Mouse (Mus musculus) lung, postnatal 0 days (tissue): ENCODE data around the gene Cln5. TPM values are rescaled to one million over a fixed set of nuclear protein-coding genes. Genes with fewer than 3 reads are reported as not detected.

ENCODE experiments used
- ATAC-seq: fragments of 200-750 bp; cut with Nextera tagmentation; 2 replicates; pipeline ENCODE4 v1.8.0; 2017; ENCODE audit warnings: moderate library complexity
- DNase-seq: peaks from one replicate; pipeline ENCODE4 v3.0.0-alpha.2; 2016; ENCODE audit warnings: low spot score
- H3K27ac ChIP-seq: fragments of 300-500 bp; sonication (generic); 2 replicates; pipeline ENCODE4 v1.5.1; 2014; ENCODE audit warnings: antibody characterized with exemption, mild to moderate bottlenecking, low read length, mixed read lengths
- H3K27me3 ChIP-seq: fragments of 300-500 bp; sonication (generic); replicated peaks from 2 replicates; pipeline ENCODE4 v1.6.1; 2014; ENCODE audit warnings: low read length, mixed read lengths; ENCODE audit not compliant: insufficient read depth
- H3K36me3 ChIP-seq: fragments of 300-500 bp; sonication (generic); 2 replicates; pipeline ENCODE4 v1.6.1; 2014; ENCODE audit warnings: low read length, mixed read lengths; ENCODE audit not compliant: insufficient read depth
- H3K4me1 ChIP-seq: fragments of 300-500 bp; sonication (generic); 2 replicates; pipeline ENCODE4 v1.6.1; 2014; ENCODE audit warnings: antibody characterized with exemption, low read depth, low read length, mixed read lengths; ENCODE audit not compliant: insufficient read depth
- H3K4me2 ChIP-seq: fragments of 300-500 bp; sonication (generic); replicated peaks from 2 replicates; pipeline ENCODE4 v1.6.1; 2014; ENCODE audit warnings: low read depth, mild to moderate bottlenecking, low read length, moderate library complexity, mixed read lengths
- H3K4me3 ChIP-seq: fragments of 300-500 bp; sonication (generic); 2 replicates; pipeline ENCODE4 v1.5.1; 2014; ENCODE audit warnings: low read depth, low read length
- H3K9ac ChIP-seq: fragments of 300-500 bp; sonication (generic); replicated peaks from 2 replicates; pipeline ENCODE4 v1.6.1; 2014; ENCODE audit warnings: low read depth, mild to moderate bottlenecking
- H3K9me3 ChIP-seq: fragments of 300-500 bp; sonication (generic); 2 replicates; pipeline ENCODE4 v1.6.1; 2016; ENCODE audit warnings: low read length, mixed read lengths
- CTCF ChIP-seq: IDR thresholded peaks from 2 replicates; pipeline ENCODE4 v1.5.1; 2016; ENCODE audit warnings: antibody characterized with exemption, mild to moderate bottlenecking
- EP300 ChIP-seq: IDR thresholded peaks from 2 replicates; pipeline ENCODE4 v1.6.1; 2016; ENCODE audit warnings: antibody characterized with exemption, mild to moderate bottlenecking, control low read depth
- WGBS: fragments of 180-500 bp; shearing (Covaris S2); extraction: QIAGEN DNeasy Blood & Tissue Kit; methylation state at CpG from one replicate; pipeline ENCODE4 v1.1.7; 2014; 5-methylcytosine and 5-hydroxymethylcytosine counted together
- polyA plus RNA-seq: library from polyadenylated mRNA; unstranded; fragments of >200 nt; fragmentation: Nextera tagmentation; extraction: Ambion mirVana; gene quantifications from 2 replicates; pipeline ENCODE4 v1.2.1, GENCODE M21; 2015

Gene Cln5
- polyA plus RNA-seq, 1 experiment from 2014 or later: 37.7 TPM

- H3K27ac ChIP-seq: no peak overlapping the region
- DNase-seq: peak; percentile 50
- H3K9ac ChIP-seq: no peak overlapping the region
Observed at GRCm38 (mm10) chr14:103086671-103087324, 16.8 kb downstream of the Cln5 start.

GRCm38 (mm10) chr14:103087846-103088245, 17.8 kb downstream of the Cln5 start:
- no peak overlapping the region for H3K4me2 ChIP-seq
- no peak overlapping the region for H3K4me3 ChIP-seq
- H3K4me1 ChIP-seq: peaks cover 6% of the 10 kb centered on the region
- H3K9ac ChIP-seq: no peak overlapping the region
- DNase-seq (no peak), ATAC-seq (no peak)
- H3K9me3 ChIP-seq: no peaks in the 10 kb centered on the region
- no peaks in the 10 kb centered on the region for H3K27me3 ChIP-seq
- WGBS: 65% methylated on average over 5 of the region's 5 CpGs
- peaks cover 20% of the 10 kb centered on the region; the same call in 1 of the 2 replicates for H3K36me3 ChIP-seq
- no peak overlapping the region for H3K27ac ChIP-seq
- TF ChIP-seq CTCF (no peak), EP300 (no peak)

More at GRCm38 (mm10) chr14:103086671-103087324, 16.8 kb downstream of the Cln5 start:
- peaks cover 22% of the 10 kb centered on the region; the same call in 1 of the 2 replicates for H3K36me3 ChIP-seq
- 83% methylated on average over 4 of the region's 4 CpGs for WGBS
- H3K4me2 ChIP-seq: no peak overlapping the region
- TF ChIP-seq CTCF (no peak), EP300 (no peak)
- H3K9me3 ChIP-seq: no peaks in the 10 kb centered on the region
- H3K4me1 ChIP-seq: peaks cover 6% of the 10 kb centered on the region
- H3K4me3 ChIP-seq: no peak overlapping the region
- no peaks in the 10 kb centered on the region for H3K27me3 ChIP-seq
- peak; percentile 76 for ATAC-seq

GRCm38 (mm10) chr14:103088624-103089023, 18.6 kb downstream of the Cln5 start:
- Histone ChIP-seq H3K4me2 (no peak overlapping the region), H3K36me3 (peaks cover 17% of the 10 kb centered on the region; the same call in 1 of the 2 replicates), H3K9me3 (no peaks in the 10 kb centered on the region), H3K9ac (no peak overlapping the region), H3K4me1 (peaks cover 6% of the 10 kb centered on the region), H3K27ac (no peak overlapping the region), H3K27me3 (no peaks in the 10 kb centered on the region), H3K4me3 (no peak overlapping the region)
- DNase-seq (peak; percentile 79), ATAC-seq (peak; percentile 58)
- TF ChIP-seq EP300: no peak
- TF ChIP-seq CTCF: peak; percentile 84
- 68% methylated on average over 6 of the region's 6 CpGs for WGBS

- no peak overlapping the region for H3K4me2 ChIP-seq
- no peak overlapping the region for H3K27ac ChIP-seq
- WGBS: 91% methylated on average over 3 of the region's 3 CpGs
- DNase-seq: no peak
- H3K27me3 ChIP-seq: no peaks in the 10 kb centered on the region
- no peak overlapping the region for H3K4me3 ChIP-seq
- no peaks in the 10 kb centered on the region for H3K9me3 ChIP-seq
- TF ChIP-seq CTCF: no peak
- no peak for TF ChIP-seq EP300
- H3K36me3 ChIP-seq: no peaks in the 10 kb centered on the region; the same call in 1 of the 2 replicates
- H3K9ac ChIP-seq: no peak overlapping the region
- peaks cover 24% of the 10 kb centered on the region for H3K4me1 ChIP-seq
- no peak for ATAC-seq
Observed at GRCm38 (mm10) chr14:103093236-103093635, 23.2 kb downstream of the Cln5 start.

- Histone ChIP-seq H3K4me1 (peaks cover 24% of the 10 kb centered on the region), H3K4me2 (no peak overlapping the region), H3K9ac (no peak overlapping the region), H3K4me3 (no peak overlapping the region), H3K27ac (no peak overlapping the region), H3K27me3 (no peaks in the 10 kb centered on the region), H3K9me3 (no peaks in the 10 kb centered on the region), H3K36me3 (no peaks in the 10 kb centered on the region; the same call in 1 of the 2 replicates)
- DNase-seq (no peak), ATAC-seq (no peak)
- TF ChIP-seq CTCF (no peak), EP300 (no peak)
- WGBS: 46% methylated on average over 4 of the region's 4 CpGs
Observed at GRCm38 (mm10) chr14:103093670-103094069, 23.7 kb downstream of the Cln5 start.

GRCm38 (mm10) chr14:103095036-103095435, 25.0 kb downstream of the Cln5 start:
- Histone ChIP-seq H3K9me3 (no peaks in the 10 kb centered on the region), H3K4me1 (peaks cover 24% of the 10 kb centered on the region), H3K4me2 (no peak overlapping the region), H3K27me3 (no peaks in the 10 kb centered on the region), H3K27ac (no peak overlapping the region), H3K4me3 (no peak overlapping the region), H3K36me3 (no peaks in the 10 kb centered on the region; the same call in 1 of the 2 replicates), H3K9ac (no peak overlapping the region)
- ATAC-seq (no peak), DNase-seq (no peak)
- TF ChIP-seq CTCF (no peak), EP300 (no peak)
- WGBS: 82% methylated on average over 8 of the region's 8 CpGs
